Mouse (Mus musculus) liver, postnatal 0 days (tissue): ENCODE results near the gene 2700097O09Rik.

Experiments
- CTCF ChIP-seq: sonication (generic); IDR thresholded peaks from 2 replicates; pipeline ENCODE4 v1.5.1; 2016; ENCODE audit warnings: antibody characterized with exemption, low read depth
- EP300 ChIP-seq: IDR thresholded peaks from 2 replicates; pipeline ENCODE4 v1.6.1; 2016; ENCODE audit warnings: antibody characterized with exemption, low read depth, mild to moderate bottlenecking

GRCm38 (mm10) chr12:55013626-55014398 lies 66.1 kb downstream of the 2700097O09Rik start, which contains the start of gene Baz1a:
- TF ChIP-seq CTCF = no peak
- no peak for TF ChIP-seq EP300
